Mouse (Mus musculus) lung, postnatal 14 days (tissue): Measurements from ENCODE around the gene Sar1b.
A peak's percentile ranks its signal among the peaks of the same experiment; 100 is the strongest.
"Not testable (repeated sequence)": the region's sequence is repeated elsewhere in the genome, so short reads cannot be mapped to it uniquely, and the experiment has no call there.

Experiments
- DNase-seq: peaks from one replicate; pipeline ENCODE4 v3.0.0; 2021

Gene Sar1b

GRCm38 (mm10) chr11:51780773-51781267 is 17.3 kb downstream of the Sar1b start:
- no peak for DNase-seq

GRCm38 (mm10) chr11:51782721-51783120 is 19.2 kb downstream of the Sar1b start:
- DNase-seq, result no peak

GRCm38 (mm10) chr11:51785926-51786325 is 22.4 kb downstream of the Sar1b start:
- DNase-seq, result peak; percentile 81

- DNase-seq, result not testable (repeated sequence)
These were observed 26.2 kb downstream of the Sar1b start for GRCm38 (mm10) chr11:51789735-51790134.

- no peak for DNase-seq
These were observed 27.2 kb downstream of the Sar1b start for GRCm38 (mm10) chr11:51790662-51791061.

GRCm38 (mm10) chr11:51796272-51796671 is 32.8 kb downstream of the Sar1b start:
- DNase-seq, result no peak

GRCm38 (mm10) chr11:51800634-51801325 is 37.3 kb downstream of the Sar1b start:
- DNase-seq, result no peak

- peak; percentile 80 for DNase-seq
These were observed 41.9 kb downstream of the Sar1b start for GRCm38 (mm10) chr11:51805221-51805981.

GRCm38 (mm10) chr11:51807108-51807879 is 43.8 kb downstream of the Sar1b start:
- DNase-seq, result no peak

- peak; percentile 59 for DNase-seq
These were observed 46.2 kb downstream of the Sar1b start for GRCm38 (mm10) chr11:51809632-51810224.

GRCm38 (mm10) chr11:51811230-51811629 is 47.7 kb downstream of the Sar1b start:
- no peak for DNase-seq

GRCm38 (mm10) chr11:51812022-51812546 is 48.6 kb downstream of the Sar1b start:
- no peak for DNase-seq

- peak; percentile 95 for DNase-seq
These were observed 54.3 kb downstream of the Sar1b start for GRCm38 (mm10) chr11:51817756-51818155.

GRCm38 (mm10) chr11:51818837-51819236 is 55.4 kb downstream of the Sar1b start:
- DNase-seq, result no peak

GRCm38 (mm10) chr11:51819964-51820363 is 56.5 kb downstream of the Sar1b start:
- peak; percentile 67 for DNase-seq

- DNase-seq, result peak; percentile 89
These were observed 57.4 kb downstream of the Sar1b start for GRCm38 (mm10) chr11:51820861-51821260.

GRCm38 (mm10) chr11:51822736-51823135 is 59.2 kb downstream of the Sar1b start:
- DNase-seq, result no peak

- DNase-seq, result no peak
These were observed 59.8 kb downstream of the Sar1b start for GRCm38 (mm10) chr11:51823271-51823670.

- peak; percentile 72 for DNase-seq
These were observed 60.7 kb downstream of the Sar1b start for GRCm38 (mm10) chr11:51823963-51824753.

- DNase-seq, result peak; percentile 35
These were observed 61.5 kb downstream of the Sar1b start for GRCm38 (mm10) chr11:51824867-51825424.
